Mouse (Mus musculus) right cerebral cortex, adult 18-20 months (tissue): ENCODE measurements around the gene Sspo.
A peak's percentile ranks its signal among the peaks of the same experiment; 100 is the strongest.
"Not testable (repeated sequence)": the region's sequence is repeated elsewhere in the genome, so short reads cannot be mapped to it uniquely, and the experiment has no call there.

Source experiments
- DNase-seq: peaks from one replicate; pipeline ENCODE4 v3.0.0; 2022; ENCODE audit warnings: mixed read lengths

Sspo gene

GRCm38 (mm10) chr6:48489741-48490140 is 41.7 kb downstream of the Sspo start:
- DNase-seq = no peak

GRCm38 (mm10) chr6:48491361-48491760 is 43.3 kb downstream of the Sspo start:
- DNase-seq = no peak

GRCm38 (mm10) chr6:48493136-48493730 is 45.2 kb downstream of the Sspo start:
- DNase-seq = no peak

- no peak for DNase-seq
These were observed 49.5 kb downstream of the Sspo start for GRCm38 (mm10) chr6:48497521-48497920.

GRCm38 (mm10) chr6:48503847-48504240 is 55.8 kb downstream of the Sspo start:
- no peak for DNase-seq

GRCm38 (mm10) chr6:48504241-48504854 is 56.3 kb downstream of the Sspo start:
- DNase-seq = peak; percentile 87

- DNase-seq = no peak
These were observed 60.1 kb downstream of the Sspo start for GRCm38 (mm10) chr6:48508087-48508486.

GRCm38 (mm10) chr6:48510426-48510825 is 62.4 kb downstream of the Sspo start:
- no peak for DNase-seq

- DNase-seq = no peak
These were observed 63.8 kb downstream of the Sspo start for GRCm38 (mm10) chr6:48511861-48512260.

GRCm38 (mm10) chr6:48524882-48525281 is 76.9 kb downstream of the Sspo start:
- not testable (repeated sequence) for DNase-seq

- DNase-seq = no peak
These were observed 79.9 kb downstream of the Sspo start for GRCm38 (mm10) chr6:48527901-48528300.

- DNase-seq = no peak
These were observed 81.2 kb downstream of the Sspo start for GRCm38 (mm10) chr6:48529261-48529660.

- DNase-seq = no peak
These were observed 81.9 kb downstream of the Sspo start for GRCm38 (mm10) chr6:48529871-48530440.

- DNase-seq = no peak
These were observed 82.8 kb downstream of the Sspo start for GRCm38 (mm10) chr6:48530862-48531261.

GRCm38 (mm10) chr6:48533475-48533874 is 85.4 kb downstream of the Sspo start:
- DNase-seq = no peak

GRCm38 (mm10) chr6:48534913-48535312 is 86.9 kb downstream of the Sspo start:
- DNase-seq = no peak

- DNase-seq = no peak
These were observed 88.1 kb downstream of the Sspo start for GRCm38 (mm10) chr6:48536091-48536490.

- peak; percentile 95 for DNase-seq
These were observed 89.3 kb downstream of the Sspo start, which contains the start of gene Atp6v0e2 for GRCm38 (mm10) chr6:48537105-48537954. Gene Atp6v0e2 (plus strand): TSS chr6:48537615.

GRCm38 (mm10) chr6:48538841-48539737 is 91.1 kb downstream of the Sspo start:
- DNase-seq = peak; percentile 76

- DNase-seq = no peak
These were observed 91.8 kb downstream of the Sspo start for GRCm38 (mm10) chr6:48539860-48540259.

GRCm38 (mm10) chr6:48540721-48541120 is 92.7 kb downstream of the Sspo start:
- DNase-seq = no peak
